Mouse (Mus musculus): Measurements from ENCODE around the gene H2-Aa. TPM values are rescaled to one million over a fixed set of nuclear protein-coding genes. Genes with fewer than 3 reads are reported as not detected.

The H2-Aa gene
- total RNA-seq, 2 experiments from 2014 or later = 7.0 to 13.1 TPM

DNA sequence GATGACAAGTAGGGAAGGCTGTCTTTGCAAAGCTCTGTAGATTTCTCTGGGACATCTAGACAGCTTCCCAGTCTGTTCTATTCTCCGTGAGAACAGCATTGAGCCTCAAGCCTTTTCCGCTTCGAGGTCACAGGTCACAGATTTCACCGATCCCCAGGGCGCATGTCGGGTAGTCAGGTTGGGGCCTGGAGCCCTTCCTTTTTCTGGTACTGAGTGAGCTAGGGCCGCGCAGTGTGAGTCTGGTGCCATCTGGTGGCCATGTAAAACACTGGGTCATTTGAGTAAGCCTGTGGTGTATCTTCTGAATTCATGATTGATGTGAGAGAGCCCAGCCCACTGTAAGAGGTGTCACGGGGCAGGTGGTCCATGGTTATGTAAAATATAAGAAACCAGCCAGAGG, 52.7 kb downstream of the H2-Aa start:
- DNase-seq = peak; percentile 83 to 88
- intact Hi-C loops (cut with DNase I) = loop anchor here (1.0 to 10.0 kb wide), 3 partner anchors 33 to 130 kb away; partner anchors contain the start of gene Tap2

Other genes starting within 250 kb of the H2-Aa start
- 1 to 10 TPM; 1.5 to 2.7 TPM for gene Col11a2, start 248.4 kb downstream of the H2-Aa start, total RNA-seq (2021)
- under 1 TPM; 0.33 to 0.54 TPM for gene H2-Oa, start 195.5 kb downstream of the H2-Aa start, total RNA-seq (2021)
- gene H2-DMa, start 168.3 kb downstream of the H2-Aa start, total RNA-seq (2021) = 1 to 10 TPM; 3.5 to 4.0 TPM
- gene Brd2, start 165.2 kb downstream of the H2-Aa start, total RNA-seq (2021) = 10 to 100 TPM; 93.2 to 99.4 TPM
- 1 to 10 TPM in 1 of 2 experiments, under 1 TPM in 1; 0.96 to 1.6 TPM for gene H2-DMb2, start 144.5 kb downstream of the H2-Aa start, total RNA-seq (2021)
- gene H2-DMb1, start 134.8 kb downstream of the H2-Aa start, total RNA-seq (2021) = 1 to 10 TPM; 1.4 to 1.8 TPM
- gene Tap1, start 100.3 kb downstream of the H2-Aa start, total RNA-seq (2021) = 1 to 10 TPM; 5.4 to 5.5 TPM
- 1 to 10 TPM; 6.5 to 7.2 TPM for gene Psmb9, start 100.1 kb downstream of the H2-Aa start, total RNA-seq (2021)
- gene Psmb8, start 90.1 kb downstream of the H2-Aa start, total RNA-seq (2021) = 10 to 100 TPM in 1 of 2 experiments, 1 to 10 TPM in 1; 8.9 to 13.0 TPM
- 10 to 100 TPM; 18.9 to 20.7 TPM for gene Tap2, start 84.3 kb downstream of the H2-Aa start, total RNA-seq (2021)
- under 1 TPM; 0.88 TPM for gene H2-Ob, start 48.9 kb downstream of the H2-Aa start, total RNA-seq (2021)
- gene H2-Ab1, start 30.1 kb downstream of the H2-Aa start, total RNA-seq (2021) = 10 to 100 TPM in 1 of 2 experiments, 1 to 10 TPM in 1; 6.6 to 12.7 TPM
- gene H2-Eb1, start 18.0 kb upstream of the H2-Aa start, total RNA-seq (2021) = 10 to 100 TPM in 1 of 2 experiments, 1 to 10 TPM in 1; 5.8 to 11.8 TPM
- gene H2-Eb2, start 37.8 kb upstream of the H2-Aa start, total RNA-seq (2021) = under 1 TPM in 1 of 2 experiments, not detected in 1; 0.10 TPM
- gene Btnl2, start 67.0 kb upstream of the H2-Aa start, total RNA-seq (2021) = under 1 TPM; 0.27 to 0.33 TPM
- gene Btnl1, start 89.3 kb upstream of the H2-Aa start, total RNA-seq (2021) = not detected
- gene BC051142, start 111.0 kb upstream of the H2-Aa start, total RNA-seq (2021) = under 1 TPM in 1 of 2 experiments, not detected in 1; 0.24 TPM
- gene Btnl4, start 189.5 kb upstream of the H2-Aa start, total RNA-seq (2021) = not detected
- gene Btnl6, start 229.5 kb upstream of the H2-Aa start, total RNA-seq (2021) = not detected